Mouse (Mus musculus): ENCODE measurements around the gene Ttc22. TPM values are rescaled to one million over a fixed set of nuclear protein-coding genes. Genes with fewer than 3 reads are reported as not detected.

Ttc22 gene
- polyA plus RNA-seq, 1 experiment from 2014 or later: 0.22 TPM

DNA sequence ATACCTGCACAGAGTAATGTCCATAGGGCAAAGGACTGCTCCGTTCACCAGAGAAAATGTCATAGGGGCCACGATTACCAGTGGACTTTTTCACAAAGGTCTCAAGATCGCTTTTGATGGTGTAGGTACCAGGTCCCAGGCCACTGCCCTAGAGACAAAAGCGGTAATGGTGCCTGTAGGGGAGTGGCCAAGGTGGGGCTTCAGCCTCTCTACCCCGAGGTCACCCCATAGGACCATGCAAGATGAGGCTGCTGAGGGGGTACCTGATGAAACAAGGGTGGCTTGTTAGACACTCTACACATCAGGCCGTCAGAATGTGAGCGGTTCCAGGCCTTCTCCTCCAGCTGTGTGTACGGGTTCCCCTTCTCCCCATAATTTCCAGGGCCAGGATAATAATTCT lies 9.1 kb upstream of the Ttc22 start:
- H3K4me1 ChIP-seq (ENCODE audit: control insufficient read depth, low read depth, low read length): peaks cover 28% of the 10 kb centered on the region
- H3K36me3 ChIP-seq (ENCODE audit: control insufficient read depth, insufficient read depth): no peaks in the 10 kb centered on the region
- ATAC-seq (ENCODE audit: low read depth): no peak
- H3K9ac ChIP-seq (ENCODE audit: low read depth, low read length): no peak overlapping the region
- 70% methylated on average over 8 of the region's 8 CpGs for WGBS (ENCODE audit: insufficient replicate concordance)
- H3K4me3 ChIP-seq (ENCODE audit: low read depth, low read length): no peak overlapping the region
- 0 out of 2 replicates have a peak overlapping the region, but pooled peaks have one; percentile 22 for H3K27ac ChIP-seq (ENCODE audit: low read length)
- peaks cover 22% of the 10 kb centered on the region for H3K27me3 ChIP-seq (ENCODE audit: control insufficient read depth, insufficient read depth, low read depth, low read length)
- H3K4me2 ChIP-seq (ENCODE audit: low read depth, low read length): no peak overlapping the region
- H3K9me3 ChIP-seq (replicated peaks; ENCODE audit: control insufficient read depth, low read length): no peaks in the 10 kb centered on the region

- peaks cover 28% of the 10 kb centered on the region for H3K4me1 ChIP-seq (ENCODE audit: control insufficient read depth, low read depth, low read length)
- H3K9me3 ChIP-seq (replicated peaks; ENCODE audit: control insufficient read depth, low read length): no peaks in the 10 kb centered on the region
- peak overlapping the region; percentile 53; the same call in 1 of the 2 replicates for H3K27ac ChIP-seq (ENCODE audit: low read length)
- H3K4me2 ChIP-seq (ENCODE audit: low read depth, low read length): peak overlapping the region; percentile 42
- 0 out of 2 replicates have a peak overlapping the region, but pooled peaks have one; percentile 4 for H3K4me3 ChIP-seq (ENCODE audit: low read depth, low read length)
- WGBS (ENCODE audit: insufficient replicate concordance): 43% methylated on average over 3 of the region's 3 CpGs
- H3K27me3 ChIP-seq (ENCODE audit: control insufficient read depth, insufficient read depth, low read depth, low read length): peaks cover 22% of the 10 kb centered on the region
- H3K36me3 ChIP-seq (ENCODE audit: control insufficient read depth, insufficient read depth): no peaks in the 10 kb centered on the region
- peak; percentile 84 for ATAC-seq (ENCODE audit: low read depth)
- peak overlapping the region; percentile 43 for H3K9ac ChIP-seq (ENCODE audit: low read depth, low read length)
These were observed 8.7 kb upstream of the Ttc22 start for GRCm38 (mm10) chr4:106613560-106613959.

GRCm38 (mm10) chr4:106614180-106614797 lies 7.9 kb upstream of the Ttc22 start:
- Histone ChIP-seq H3K4me3 (ENCODE audit: low read depth, low read length) (0 out of 2 replicates have a peak overlapping the region, but pooled peaks have one; percentile 4), H3K4me2 (ENCODE audit: low read depth, low read length) (peak overlapping the region; percentile 42), H3K27me3 (ENCODE audit: control insufficient read depth, insufficient read depth, low read depth, low read length) (peaks cover 22% of the 10 kb centered on the region), H3K4me1 (ENCODE audit: control insufficient read depth, low read depth, low read length) (peaks cover 28% of the 10 kb centered on the region), H3K27ac (ENCODE audit: low read length) (peak overlapping the region; percentile 53; the same call in 1 of the 2 replicates), H3K9ac (ENCODE audit: low read depth, low read length) (peak overlapping the region; percentile 43), H3K36me3 (ENCODE audit: control insufficient read depth, insufficient read depth) (no peaks in the 10 kb centered on the region), H3K9me3 (replicated peaks; ENCODE audit: control insufficient read depth, low read length) (no peaks in the 10 kb centered on the region)
- WGBS (ENCODE audit: insufficient replicate concordance): 46% methylated on average over 7 of the region's 7 CpGs
- ATAC-seq (ENCODE audit: low read depth): peak; percentile 59

- ATAC-seq (ENCODE audit: low read depth): no peak
- H3K36me3 ChIP-seq (ENCODE audit: control insufficient read depth, insufficient read depth): no peaks in the 10 kb centered on the region
- no peaks in the 10 kb centered on the region for H3K9me3 ChIP-seq (replicated peaks; ENCODE audit: control insufficient read depth, low read length)
- peaks cover 22% of the 10 kb centered on the region for H3K27me3 ChIP-seq (ENCODE audit: control insufficient read depth, insufficient read depth, low read depth, low read length)
- H3K27ac ChIP-seq (ENCODE audit: low read length): no peak overlapping the region
- no peak overlapping the region for H3K9ac ChIP-seq (ENCODE audit: low read depth, low read length)
- no peak overlapping the region for H3K4me2 ChIP-seq (ENCODE audit: low read depth, low read length)
- peaks cover 28% of the 10 kb centered on the region for H3K4me1 ChIP-seq (ENCODE audit: control insufficient read depth, low read depth, low read length)
- H3K4me3 ChIP-seq (ENCODE audit: low read depth, low read length): no peak overlapping the region
- WGBS (ENCODE audit: insufficient replicate concordance): 57% methylated on average over 9 of the region's 9 CpGs
These were observed 7.4 kb upstream of the Ttc22 start for GRCm38 (mm10) chr4:106614881-106615280.

DNA sequence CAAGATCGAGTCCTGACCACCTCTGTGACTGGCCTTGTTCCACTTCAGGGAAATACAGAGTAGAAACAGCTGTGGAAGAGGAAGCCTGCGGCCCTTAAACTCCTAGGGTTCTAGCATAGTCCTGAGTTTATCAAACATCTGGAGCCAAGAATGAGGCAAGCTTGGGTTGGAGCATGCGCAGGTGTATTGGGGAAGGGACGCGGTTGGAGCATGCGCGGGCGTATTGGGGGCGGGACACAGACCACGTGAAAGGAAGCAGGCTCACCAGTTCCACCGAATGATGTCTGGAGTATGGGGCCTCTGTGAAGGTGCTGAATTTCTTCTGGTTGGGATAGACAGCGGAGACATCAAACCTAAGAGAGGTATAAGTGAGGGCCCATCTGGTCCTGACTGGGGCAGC lies 6.6 kb upstream of the Ttc22 start:
- Histone ChIP-seq H3K9me3 (replicated peaks; ENCODE audit: control insufficient read depth, low read length) (no peaks in the 10 kb centered on the region), H3K9ac (ENCODE audit: low read depth, low read length) (no peak overlapping the region), H3K27me3 (ENCODE audit: control insufficient read depth, insufficient read depth, low read depth, low read length) (peaks cover 22% of the 10 kb centered on the region), H3K4me1 (ENCODE audit: control insufficient read depth, low read depth, low read length) (peaks cover 28% of the 10 kb centered on the region), H3K36me3 (ENCODE audit: control insufficient read depth, insufficient read depth) (no peaks in the 10 kb centered on the region), H3K4me3 (ENCODE audit: low read depth, low read length) (no peak overlapping the region), H3K27ac (ENCODE audit: low read length) (no peak overlapping the region), H3K4me2 (ENCODE audit: low read depth, low read length) (no peak overlapping the region)
- whole genome bisulfite sequencing (ENCODE audit: insufficient replicate concordance): 65% methylated on average over 12 of the region's 12 CpGs
- ATAC-seq (ENCODE audit: low read depth): no peak

DNA sequence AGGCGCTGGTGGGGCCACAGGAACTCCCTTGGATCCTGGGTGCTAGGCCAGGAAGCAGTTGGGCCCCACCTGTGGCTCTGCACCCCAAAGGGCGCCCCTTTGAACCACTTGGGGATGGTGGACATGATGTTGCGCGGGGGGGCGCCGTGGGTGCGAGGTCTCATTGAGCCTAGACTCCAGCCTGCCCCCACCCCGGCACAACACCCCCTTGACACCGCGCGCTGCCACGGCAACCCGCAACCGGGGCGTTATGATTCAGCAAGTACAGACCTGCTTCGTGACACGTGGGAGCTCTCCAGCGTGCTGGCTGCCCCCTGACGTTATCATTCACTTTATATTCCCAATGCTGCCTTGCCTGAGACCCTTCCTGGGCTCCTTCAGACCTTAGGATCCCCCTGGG lies 5.2 kb upstream of the Ttc22 start, which contains the start of gene Lexm:
Gene Lexm (minus strand): TSS at position 186 of the 400 bp plus-strand sequence.
- 0 out of 2 replicates have a peak, but pooled peaks have one; percentile 14 for ATAC-seq (ENCODE audit: low read depth)
- H3K4me3 ChIP-seq (ENCODE audit: low read depth, low read length): no peak within 1 kb of the TSS
- WGBS (ENCODE audit: insufficient replicate concordance): 3% methylated on average over 19 of the region's 19 CpGs
- peaks cover 28% of the 10 kb centered on the region for H3K4me1 ChIP-seq (ENCODE audit: control insufficient read depth, low read depth, low read length)
- no peak within 1 kb of the TSS for H3K9ac ChIP-seq (ENCODE audit: low read depth, low read length)
- no peak within 1 kb of the TSS for H3K27ac ChIP-seq (ENCODE audit: low read length)
- no peaks in the 10 kb centered on the region for H3K36me3 ChIP-seq (ENCODE audit: control insufficient read depth, insufficient read depth)
- H3K27me3 ChIP-seq (ENCODE audit: control insufficient read depth, insufficient read depth, low read depth, low read length): peaks cover 26% of the 10 kb centered on the region
- H3K4me2 ChIP-seq (ENCODE audit: low read depth, low read length): peak within 1 kb of the TSS; percentile 8; the same call in 1 of the 2 replicates
- no peaks in the 10 kb centered on the region for H3K9me3 ChIP-seq (replicated peaks; ENCODE audit: control insufficient read depth, low read length)

- no peak for ATAC-seq (ENCODE audit: low read depth)
- H3K27me3 ChIP-seq (ENCODE audit: control insufficient read depth, insufficient read depth, low read depth, low read length): peaks cover 44% of the 10 kb centered on the region
- no peaks in the 10 kb centered on the region for H3K36me3 ChIP-seq (ENCODE audit: control insufficient read depth, insufficient read depth)
- no peak overlapping the region for H3K9ac ChIP-seq (ENCODE audit: low read depth, low read length)
- H3K27ac ChIP-seq (ENCODE audit: low read length): no peak overlapping the region
- H3K9me3 ChIP-seq (replicated peaks; ENCODE audit: control insufficient read depth, low read length): no peaks in the 10 kb centered on the region
- WGBS (ENCODE audit: insufficient replicate concordance): 56% methylated on average over 4 of the region's 4 CpGs
- H3K4me2 ChIP-seq (ENCODE audit: low read depth, low read length): no peak overlapping the region
- peaks cover 15% of the 10 kb centered on the region for H3K4me1 ChIP-seq (ENCODE audit: control insufficient read depth, low read depth, low read length)
- no peak overlapping the region for H3K4me3 ChIP-seq (ENCODE audit: low read depth, low read length)
These were observed 3.3 kb upstream of the Ttc22 start for GRCm38 (mm10) chr4:106618898-106619297.

GRCm38 (mm10) chr4:106621428-106621827 lies 804 bp upstream of the Ttc22 start:
- Histone ChIP-seq H3K9me3 (replicated peaks; ENCODE audit: control insufficient read depth, low read length) (no peaks in the 10 kb centered on the region), H3K27me3 (ENCODE audit: control insufficient read depth, insufficient read depth, low read depth, low read length) (peaks cover 36% of the 10 kb centered on the region), H3K27ac (ENCODE audit: low read length) (no peak overlapping the region), H3K4me1 (ENCODE audit: control insufficient read depth, low read depth, low read length) (peaks cover 9% of the 10 kb centered on the region), H3K4me2 (ENCODE audit: low read depth, low read length) (no peak overlapping the region), H3K4me3 (ENCODE audit: low read depth, low read length) (no peak overlapping the region), H3K36me3 (ENCODE audit: control insufficient read depth, insufficient read depth) (no peaks in the 10 kb centered on the region), H3K9ac (ENCODE audit: low read depth, low read length) (no peak overlapping the region)
- WGBS (ENCODE audit: insufficient replicate concordance): 52% methylated on average over 3 of the region's 3 CpGs
- no peak for ATAC-seq (ENCODE audit: low read depth)

- Histone ChIP-seq H3K27ac (ENCODE audit: low read length) (no peak overlapping the region), H3K4me2 (ENCODE audit: low read depth, low read length) (no peak overlapping the region)
- no peak for ATAC-seq (ENCODE audit: low read depth)
These were observed 480 bp downstream of the Ttc22 start for GRCm38 (mm10) chr4:106622712-106623111.

More at GRCm38 (mm10) chr4:106622712-106623111, 480 bp downstream of the Ttc22 start:
- WGBS (ENCODE audit: insufficient replicate concordance): 26% methylated on average over 27 of the region's 28 CpGs
- peaks cover 27% of the 10 kb centered on the region for H3K27me3 ChIP-seq (ENCODE audit: control insufficient read depth, insufficient read depth, low read depth, low read length)
- no peak overlapping the region for H3K9ac ChIP-seq (ENCODE audit: low read depth, low read length)
- no peaks in the 10 kb centered on the region for H3K36me3 ChIP-seq (ENCODE audit: control insufficient read depth, insufficient read depth)
- H3K4me3 ChIP-seq (ENCODE audit: low read depth, low read length): no peak overlapping the region
- H3K9me3 ChIP-seq (replicated peaks; ENCODE audit: control insufficient read depth, low read length): no peaks in the 10 kb centered on the region
- H3K4me1 ChIP-seq (ENCODE audit: control insufficient read depth, low read depth, low read length): peaks cover under 1% of the 10 kb centered on the region; the same call in 1 of the 2 replicates
